In genomic region chr8:85788341-85788740, GRCm38 (mm10) we compare ENCODE assay signal across 19 mouse cellular contexts.
"Had no signal": no experiment of that assay in that cellular context is flagged by ENCODE, and none has a peak within 500 bp of the region (broad histone marks: within the 10 kb centered on the region; RNA-seq: fewer than 3 reads in every experiment).

No protein-coding gene starts in this region.

- ATAC-seq: midbrain, embryonic 16.5 days had no signal

- H3K4me2 ChIP-seq: lung, embryonic 14.5 days; neural tube, embryonic 13.5 days; neural tube, embryonic 15.5 days had no signal

- H3K4me1 ChIP-seq: midbrain, embryonic 10.5 days; neural tube, embryonic 13.5 days; neural tube, embryonic 15.5 days had no signal

- H3K9me3 ChIP-seq: midbrain, embryonic 10.5 days; neural tube, embryonic 13.5 days; neural tube, embryonic 15.5 days had no signal

- H3K27me3 ChIP-seq: neural tube, embryonic 13.5 days; neural tube, embryonic 15.5 days had no signal

- DNase-seq: lung, adult 18-20 months; lung, embryonic 14.5 days; lung, postnatal 10 days; lung, postnatal 4 days; midbrain, embryonic 14.5 days; retina, postnatal 1 day; right cerebral cortex, adult 18-20 months; right cerebral cortex, postnatal 25 days; right cerebral cortex, postnatal 4 days; spleen, adult 18-20 months; thymus, adult 18-20 months; thymus, postnatal 14 days; thymus, postnatal 36 days had no signal

- H3K4me3 ChIP-seq: midbrain, embryonic 10.5 days; myocyte; neural tube, embryonic 13.5 days; neural tube, embryonic 15.5 days had no signal

- H3K9ac ChIP-seq: liver, embryonic 14.5 days; lung, embryonic 14.5 days; neural tube, embryonic 13.5 days; neural tube, embryonic 15.5 days had no signal

- H3K27ac ChIP-seq: liver, embryonic 14.5 days; midbrain, embryonic 10.5 days; neural tube, embryonic 13.5 days; neural tube, embryonic 15.5 days had no signal
